Mouse (Mus musculus): Measurements from ENCODE around the gene Fbxl19.
"Not testable (repeated sequence)": the region's sequence is repeated elsewhere in the genome, so short reads cannot be mapped to it uniquely, and the experiment has no call there.

Fbxl19 gene

DNA sequence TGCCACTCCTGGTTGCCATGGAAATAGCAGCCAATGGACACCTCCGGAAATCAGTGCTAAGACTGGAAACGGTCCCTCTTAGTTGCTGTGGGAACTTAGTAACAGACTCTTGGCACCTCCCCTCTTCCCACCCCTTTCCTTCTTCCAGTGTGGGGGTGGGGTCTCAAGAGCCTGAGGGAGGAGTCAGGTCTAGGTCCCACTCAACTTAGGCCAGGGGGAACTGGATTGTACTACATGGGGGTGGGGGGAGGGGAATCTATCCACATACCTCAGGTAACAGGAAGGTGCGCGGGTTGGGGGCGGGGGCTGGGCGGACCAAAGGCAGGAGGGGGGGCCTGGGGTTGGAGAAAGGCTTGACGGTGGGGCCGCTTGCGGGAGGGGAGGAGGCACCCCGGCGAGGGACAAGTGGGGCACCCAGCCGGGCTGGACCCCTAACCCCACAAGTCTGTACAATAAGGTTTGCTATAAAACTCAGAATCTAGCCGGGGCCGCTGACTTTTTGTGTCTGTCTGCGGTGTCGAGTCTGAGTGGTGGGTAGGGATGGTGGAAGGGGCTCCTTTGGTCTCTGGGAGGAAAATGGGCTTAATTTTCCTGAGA lies 24.8 kb downstream of the Fbxl19 start:
- DNase-seq = peak; percentile 49

- DNase-seq = peak; percentile 68
These were observed 25.3 kb downstream of the Fbxl19 start, which contains the start of gene Orai3 for GRCm38 (mm10) chr7:127769651-127770038. Gene Orai3 (plus strand): TSS chr7:127769815.

DNA sequence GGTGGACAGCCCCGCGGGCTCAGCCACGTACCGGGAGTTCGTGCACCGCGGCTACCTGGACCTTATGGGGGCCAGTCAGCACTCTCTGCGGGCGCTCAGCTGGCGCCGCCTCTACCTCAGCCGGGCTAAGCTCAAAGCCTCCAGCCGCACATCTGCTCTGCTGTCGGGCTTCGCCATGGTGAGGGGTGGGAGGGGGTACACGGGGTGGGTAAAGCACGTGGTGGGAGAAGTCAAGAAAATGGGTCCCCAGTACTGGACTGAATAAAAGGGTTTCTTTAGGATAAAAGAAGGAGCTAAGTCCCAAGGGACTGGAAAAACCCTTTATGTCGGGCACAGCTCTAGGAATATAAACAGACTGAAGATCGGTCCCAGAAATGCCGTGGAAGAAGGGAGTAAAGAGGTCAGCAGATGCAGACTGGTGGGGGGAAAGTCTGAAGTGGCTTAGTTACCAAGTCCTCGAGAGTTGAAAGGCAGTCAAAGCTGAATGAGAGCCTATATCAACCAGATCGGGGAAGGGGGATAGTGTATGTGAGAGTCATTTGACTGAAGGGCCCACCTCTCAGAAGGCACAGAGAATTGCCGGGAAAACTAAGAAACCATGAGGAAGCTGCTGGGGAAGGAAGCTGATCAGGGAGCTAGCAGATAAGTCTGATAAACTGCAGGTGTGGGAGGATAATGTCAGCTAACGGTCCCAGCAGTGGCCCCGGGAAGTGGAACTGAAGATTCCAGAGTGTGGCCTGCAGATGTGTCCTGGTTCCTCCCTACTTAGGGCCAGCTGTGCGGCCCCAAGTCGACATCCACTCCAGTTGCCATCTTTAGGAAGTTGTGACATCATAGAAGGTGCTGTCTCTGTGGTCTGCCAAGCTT lies 25.9 kb downstream of the Fbxl19 start:
- peak; percentile 13 for DNase-seq

GRCm38 (mm10) chr7:127771262-127771661 lies 26.9 kb downstream of the Fbxl19 start:
- peak; percentile 18 for DNase-seq

- no peak for DNase-seq
These were observed 27.7 kb downstream of the Fbxl19 start for GRCm38 (mm10) chr7:127772080-127772479.

DNA sequence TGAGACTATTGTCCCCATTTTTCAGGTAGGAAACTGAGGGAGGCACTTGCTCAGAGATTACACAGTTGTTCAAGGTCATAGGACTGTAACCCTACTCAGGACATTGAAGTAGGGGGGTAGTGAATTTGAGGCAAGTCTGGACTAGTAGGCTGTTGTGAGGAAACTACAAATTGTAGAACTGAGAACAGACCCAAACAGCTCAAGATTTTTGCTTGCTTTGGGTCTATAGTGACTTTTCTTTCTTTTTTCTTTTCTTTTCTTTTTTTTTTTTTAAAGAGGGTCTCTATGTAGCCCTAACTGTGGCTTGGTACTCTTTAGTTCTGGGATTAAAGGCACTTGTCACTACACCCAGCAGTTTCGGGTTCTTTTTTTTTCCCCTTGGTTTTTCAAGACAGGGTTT lies 28.2 kb downstream of the Fbxl19 start:
- no peak for DNase-seq

GRCm38 (mm10) chr7:127773664-127774384 lies 29.5 kb downstream of the Fbxl19 start:
- DNase-seq = peak; percentile 79

- DNase-seq = not testable (repeated sequence)
These were observed 31.5 kb downstream of the Fbxl19 start for GRCm38 (mm10) chr7:127775837-127776236.

- peak; percentile 86 for DNase-seq
These were observed 32.1 kb downstream of the Fbxl19 start, which contains the start of gene Setd1a for GRCm38 (mm10) chr7:127776426-127776825. Gene Setd1a (plus strand): TSS chr7:127776670.

GRCm38 (mm10) chr7:127776878-127777473 lies 32.6 kb downstream of the Fbxl19 start:
- DNase-seq = peak; percentile 95

DNA sequence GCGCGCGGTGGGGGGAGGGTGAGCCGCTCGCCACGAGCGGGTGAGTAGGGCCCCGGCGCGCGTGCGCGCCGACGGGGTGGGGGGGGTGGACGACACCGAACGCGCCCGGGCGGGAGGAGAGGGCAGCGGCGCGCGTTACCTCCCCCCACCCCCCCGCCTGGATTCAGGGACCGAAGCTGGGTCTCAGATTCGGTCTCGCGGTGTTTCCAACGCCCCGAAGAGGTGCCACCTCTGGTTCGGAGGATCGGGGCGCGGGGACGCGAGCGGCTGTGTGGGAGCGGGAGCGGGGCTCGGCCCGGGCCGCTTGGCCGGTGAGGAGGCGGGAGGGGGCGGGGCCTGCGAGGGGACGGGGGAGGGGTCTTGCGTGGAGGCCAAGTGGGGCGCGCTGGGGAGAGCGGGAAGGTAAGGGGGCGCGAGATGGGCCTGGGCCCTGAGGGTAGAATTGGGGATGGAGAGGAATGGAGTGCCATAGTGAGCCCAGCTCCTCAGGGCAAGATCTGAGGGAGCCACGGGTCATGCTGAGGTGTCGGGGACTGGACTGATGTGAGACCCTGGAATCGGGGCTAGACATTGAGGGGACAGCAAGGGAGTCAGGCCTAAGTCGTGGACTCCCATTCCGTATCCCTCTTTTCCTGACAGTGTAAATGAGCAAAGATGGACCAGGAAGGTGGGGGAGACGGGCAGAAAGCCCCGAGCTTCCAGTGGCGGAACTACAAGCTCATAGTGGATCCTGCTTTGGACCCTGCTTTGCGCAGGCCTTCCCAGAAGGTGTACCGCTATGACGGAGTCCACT lies 33.3 kb downstream of the Fbxl19 start:
- peak; percentile 60 for DNase-seq

GRCm38 (mm10) chr7:127778350-127778749 lies 34.0 kb downstream of the Fbxl19 start:
- DNase-seq = no peak

GRCm38 (mm10) chr7:127785308-127785707 lies 41.0 kb downstream of the Fbxl19 start, which contains the start of gene Gm49388:
Gene Gm49388 (plus strand): TSS chr7:127785608.
- DNase-seq = no peak

DNA sequence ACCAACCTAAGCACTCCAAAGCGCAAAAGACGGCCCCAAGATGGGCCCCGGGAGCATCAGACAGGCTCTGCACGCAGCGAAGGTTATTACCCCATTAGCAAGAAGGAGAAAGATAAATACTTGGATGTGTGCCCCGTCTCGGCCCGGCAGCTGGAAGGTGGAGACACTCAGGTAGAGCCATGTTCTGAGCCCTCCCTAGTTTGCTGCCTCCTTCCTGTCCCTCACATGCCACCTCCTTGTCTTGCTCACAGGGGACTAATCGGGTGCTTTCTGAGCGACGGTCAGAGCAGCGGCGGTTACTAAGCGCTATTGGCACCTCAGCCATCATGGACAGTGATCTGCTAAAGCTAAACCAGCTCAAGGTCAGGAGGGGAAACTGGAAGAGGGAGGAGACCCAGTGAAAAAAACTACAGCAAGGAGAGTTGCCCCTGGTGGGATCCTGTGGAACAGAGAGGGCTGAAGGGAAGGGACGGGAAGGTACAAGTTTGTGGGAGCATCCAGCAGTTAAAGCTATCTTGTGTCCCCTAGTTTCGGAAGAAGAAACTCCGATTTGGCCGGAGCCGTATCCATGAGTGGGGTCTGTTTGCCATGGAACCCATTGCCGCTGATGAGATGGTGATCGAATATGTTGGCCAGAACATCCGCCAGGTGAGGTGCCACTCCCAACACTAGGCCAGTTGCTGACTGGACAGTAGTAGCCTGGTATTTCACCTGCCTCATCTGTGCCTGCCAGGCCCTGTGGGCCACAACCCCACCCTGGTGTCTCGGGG lies 52.9 kb downstream of the Fbxl19 start:
- DNase-seq = no peak

GRCm38 (mm10) chr7:127798591-127798990 lies 54.2 kb downstream of the Fbxl19 start:
- DNase-seq = no peak

DNA sequence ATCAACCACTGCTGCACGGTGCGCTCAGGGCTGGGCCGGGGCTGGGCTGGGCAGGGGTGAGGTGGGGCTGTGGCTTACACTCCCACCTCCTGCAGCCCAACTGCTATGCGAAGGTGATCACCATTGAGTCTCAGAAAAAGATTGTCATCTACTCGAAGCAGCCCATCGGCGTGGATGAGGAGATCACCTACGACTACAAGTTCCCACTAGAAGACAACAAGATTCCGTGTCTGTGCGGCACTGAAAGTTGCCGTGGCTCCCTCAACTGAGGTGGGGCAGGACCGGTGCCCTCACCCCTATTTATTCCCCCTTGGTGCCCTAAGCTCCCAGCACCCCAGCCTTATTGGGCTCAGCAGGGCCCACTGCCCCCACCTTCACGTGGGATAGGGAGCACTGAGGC lies 54.9 kb downstream of the Fbxl19 start:
- no peak for DNase-seq

DNA sequence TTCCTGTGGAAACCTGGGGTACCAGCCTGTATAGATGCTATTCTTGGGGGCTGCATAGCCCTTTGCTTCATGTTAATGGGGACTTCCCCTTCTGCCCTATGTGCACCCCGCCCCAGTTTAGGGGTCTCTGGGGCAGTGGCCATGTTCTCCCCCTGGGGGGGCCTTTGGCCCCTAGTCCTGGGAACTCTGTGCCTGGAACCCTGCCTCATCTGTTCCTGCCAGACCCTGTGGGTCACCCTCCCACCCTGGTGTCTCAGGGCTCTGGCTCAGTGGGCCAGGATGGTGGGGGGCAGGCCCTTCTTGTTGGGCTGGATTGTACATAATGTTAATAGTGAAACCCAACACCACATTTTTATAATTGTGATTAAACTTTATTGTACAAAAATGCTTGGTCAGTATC lies 55.4 kb downstream of the Fbxl19 start:
- DNase-seq = no peak

DNA sequence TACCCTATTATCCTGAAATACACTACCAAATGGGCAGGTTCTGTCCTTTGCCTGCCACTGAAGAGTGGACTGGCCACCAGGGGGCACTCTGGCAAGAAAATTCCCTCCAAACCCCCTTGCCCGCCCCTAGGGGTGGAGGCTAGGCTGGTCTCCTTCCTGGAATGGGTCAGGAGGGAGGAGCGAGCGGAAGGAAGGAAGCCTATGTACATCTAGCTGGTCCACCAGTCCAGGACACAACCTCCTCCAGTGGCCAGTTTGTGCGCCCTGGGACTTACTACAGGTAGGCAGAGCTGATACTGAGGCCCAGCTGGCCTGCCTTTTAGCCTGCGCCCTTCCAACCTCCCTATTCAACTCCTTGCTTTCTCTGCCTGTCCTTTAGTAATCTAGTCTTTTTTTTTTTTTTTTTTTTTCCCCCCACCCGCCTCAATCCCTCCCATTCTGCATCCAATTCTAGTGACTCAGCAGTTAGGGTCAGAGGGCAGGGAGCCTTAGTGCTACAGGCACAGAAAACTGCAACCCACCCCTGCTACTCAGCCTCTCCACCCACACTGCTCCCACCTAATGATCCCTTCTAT lies 56.2 kb downstream of the Fbxl19 start, which contains the start of gene Hsd3b7:
Hsd3b7 (plus strand) TSS at position 170 of the 575 bp plus-strand sequence.
- DNase-seq = peak; percentile 79

DNA sequence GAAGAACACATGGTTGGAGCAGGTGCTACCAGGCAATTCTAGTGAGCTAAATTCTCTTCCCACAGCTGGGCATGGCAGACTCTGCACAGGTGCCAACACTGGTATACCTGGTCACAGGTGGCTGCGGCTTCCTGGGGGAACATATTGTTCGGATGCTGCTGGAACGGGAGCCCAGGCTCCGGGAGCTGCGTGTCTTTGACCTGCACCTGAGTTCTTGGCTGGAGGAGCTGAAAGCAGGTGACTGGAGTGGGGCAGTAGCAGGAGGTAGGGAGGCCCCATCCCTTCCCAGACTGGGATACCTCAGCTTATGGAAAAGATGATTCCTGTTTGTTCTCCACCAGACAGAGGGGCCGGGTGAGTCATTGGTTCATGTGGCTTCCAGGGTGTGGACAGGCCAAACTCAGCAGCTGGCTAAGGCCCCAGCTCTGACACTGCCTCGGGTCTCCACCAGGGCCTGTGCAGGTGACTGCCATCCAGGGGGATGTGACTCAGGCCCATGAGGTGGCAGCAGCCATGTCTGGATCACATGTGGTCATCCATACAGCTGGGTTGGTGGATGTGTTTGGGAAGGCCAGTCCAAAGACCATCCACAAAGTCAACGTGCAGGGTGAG lies 56.8 kb downstream of the Fbxl19 start:
- no peak for DNase-seq

GRCm38 (mm10) chr7:127802313-127802712 lies 58.0 kb downstream of the Fbxl19 start:
- DNase-seq = no peak
